Mouse (Mus musculus) erythroblast, adult 5-6 weeks (primary cell): Measurements from ENCODE around the gene Ttc9. TPM values are rescaled to one million over a fixed set of nuclear protein-coding genes. Genes with fewer than 3 reads are reported as not detected.

ENCODE experiments used
- ATAC-seq: replicated peaks from 2 replicates; pipeline ENCODE4 v1.8.0; 2016; ENCODE audit warnings: moderate number of reproducible peaks, mild to moderate bottlenecking, moderate TSS enrichment, inconsistent platforms; ENCODE audit not compliant: poor library complexity, low FRiP score, severe bottlenecking
- total RNA-seq, 2 experiments: library from RNA; stranded (forward) in 1 of 2; stranded (reverse) in 1 of 2; fragments of 150-400 nt in 1 of 2; fragments of 200-764, 138-1000 nt in 1 of 2; gene quantifications; 2 replicates each; pipeline versions ENCODE4 v1.2.3 to v1.2.4; 2015 to 2017; ENCODE audit warnings: low replicate concordance in 2 of 2

Ttc9 gene
- total RNA-seq (2015; ENCODE audit: low replicate concordance) (not detected in 2 replicates), total RNA-seq (2017; ENCODE audit: low replicate concordance) (not detected in 2 replicates)

- no peak for ATAC-seq
Observed at GRCm38 (mm10) chr12:81630915-81631660, at the start of gene Ttc9. Gene Ttc9 (plus strand): TSS chr12:81631249.

DNA sequence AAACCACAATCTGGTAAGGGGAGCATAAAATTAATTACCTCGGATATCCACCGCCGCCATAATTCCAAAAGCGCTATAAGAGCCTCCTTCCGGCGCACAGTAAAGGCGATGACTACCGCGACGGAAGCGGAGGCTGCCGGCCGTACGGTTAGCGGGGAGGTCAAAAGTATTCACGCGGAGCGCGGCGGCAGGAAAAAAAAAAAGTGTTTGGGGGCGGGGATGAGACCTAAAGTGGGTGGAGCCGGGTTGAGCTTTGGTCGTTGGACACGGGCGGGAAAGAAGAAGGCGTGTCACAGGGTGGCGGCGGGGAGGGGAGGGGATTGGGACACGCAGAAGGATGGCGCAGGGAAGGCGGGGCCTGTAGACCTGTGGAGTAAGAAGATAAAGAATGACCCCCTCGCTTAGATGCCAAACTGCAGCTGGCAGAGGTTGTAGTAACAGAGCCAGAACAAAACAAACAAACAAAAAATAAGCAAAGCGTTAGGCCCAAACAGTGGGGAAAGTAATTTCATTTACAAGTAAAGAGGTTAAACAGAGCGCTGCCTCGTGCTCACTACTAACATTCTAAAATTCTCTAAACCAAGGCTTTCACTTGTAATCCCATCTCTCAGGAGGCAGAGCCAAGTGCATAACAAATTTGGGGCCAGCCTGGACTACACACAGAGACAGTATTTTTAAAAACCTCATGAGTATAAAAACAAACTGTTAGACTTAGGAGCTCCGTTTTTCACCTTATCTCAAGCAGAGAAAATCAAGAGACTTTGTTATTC is 36.0 kb upstream of the Ttc9 start, which contains the start of gene Med6:
Gene Med6, minus strand, starts transcription at position 107 of the 770 bp plus-strand sequence.
- peak; percentile 98 for ATAC-seq

- 0 out of 2 replicates have a peak, but pooled peaks have one; percentile 26 for ATAC-seq
Observed at GRCm38 (mm10) chr12:81596547-81597262, 34.3 kb upstream of the Ttc9 start.

DNA sequence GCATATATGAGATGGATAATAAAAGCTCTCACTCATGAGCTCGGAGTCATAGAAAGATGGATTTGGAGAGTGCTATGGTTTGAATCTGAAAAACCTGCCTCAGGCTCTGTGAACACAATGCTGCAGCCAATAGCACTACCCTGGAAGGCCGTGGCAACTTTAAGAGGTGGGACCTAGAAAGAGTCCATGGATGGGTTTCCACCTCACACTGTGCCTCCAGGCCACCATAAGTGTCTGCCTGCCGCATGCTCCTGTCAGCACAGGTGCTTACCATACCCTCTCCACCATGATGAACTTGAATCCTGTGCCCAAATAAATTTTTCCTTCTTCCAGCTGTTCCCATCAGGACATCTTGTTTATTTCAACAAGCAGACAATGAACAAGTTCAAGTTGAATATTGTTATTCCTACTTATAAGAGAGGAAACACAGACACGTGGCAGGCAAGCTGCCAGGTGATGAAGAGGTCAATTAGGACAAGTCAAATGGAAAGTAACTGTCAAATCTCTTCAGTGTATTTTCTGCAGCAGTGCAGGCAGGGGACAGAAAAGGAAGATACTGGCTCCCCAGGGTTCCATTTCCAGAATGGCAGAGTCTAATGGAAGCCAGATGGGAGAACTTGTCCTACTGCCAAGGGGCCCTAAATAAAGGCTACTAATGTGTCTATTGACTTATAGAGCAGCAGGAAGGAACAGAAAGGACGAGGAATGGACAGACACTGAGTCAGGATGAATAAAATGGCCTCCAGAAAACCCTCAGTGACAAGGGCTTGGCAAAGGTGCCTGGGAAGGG is 25.9 kb upstream of the Ttc9 start:
- ATAC-seq, result no peak

DNA sequence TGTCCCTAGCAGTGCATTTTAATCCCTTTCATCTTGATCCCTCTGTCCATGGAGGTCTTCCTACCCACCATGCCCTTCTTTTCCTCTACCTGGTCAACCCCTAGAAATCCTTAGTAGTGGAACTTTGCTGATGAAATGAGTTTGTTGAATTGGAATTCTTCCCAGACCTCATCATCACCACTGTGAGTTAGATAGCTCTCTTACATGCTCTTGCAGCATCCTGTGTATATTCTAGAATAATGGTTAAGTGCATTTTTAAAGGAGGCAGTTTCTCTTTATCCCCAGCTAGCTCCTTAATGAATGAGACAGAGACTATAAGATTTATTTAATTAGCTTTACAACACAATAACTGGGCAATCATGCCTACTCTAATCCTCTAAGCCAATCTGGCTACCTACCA is 21.6 kb upstream of the Ttc9 start:
- no peak for ATAC-seq

GRCm38 (mm10) chr12:81615807-81616206 is 15.2 kb upstream of the Ttc9 start:
- no peak for ATAC-seq

GRCm38 (mm10) chr12:81616980-81617379 is 14.1 kb upstream of the Ttc9 start:
- no peak for ATAC-seq

- ATAC-seq, result 0 out of 2 replicates have a peak, but pooled peaks have one; percentile 61
Observed at GRCm38 (mm10) chr12:81619302-81619701, 11.7 kb upstream of the Ttc9 start.

GRCm38 (mm10) chr12:81623377-81623776 is 7.7 kb upstream of the Ttc9 start:
- no peak for ATAC-seq

DNA sequence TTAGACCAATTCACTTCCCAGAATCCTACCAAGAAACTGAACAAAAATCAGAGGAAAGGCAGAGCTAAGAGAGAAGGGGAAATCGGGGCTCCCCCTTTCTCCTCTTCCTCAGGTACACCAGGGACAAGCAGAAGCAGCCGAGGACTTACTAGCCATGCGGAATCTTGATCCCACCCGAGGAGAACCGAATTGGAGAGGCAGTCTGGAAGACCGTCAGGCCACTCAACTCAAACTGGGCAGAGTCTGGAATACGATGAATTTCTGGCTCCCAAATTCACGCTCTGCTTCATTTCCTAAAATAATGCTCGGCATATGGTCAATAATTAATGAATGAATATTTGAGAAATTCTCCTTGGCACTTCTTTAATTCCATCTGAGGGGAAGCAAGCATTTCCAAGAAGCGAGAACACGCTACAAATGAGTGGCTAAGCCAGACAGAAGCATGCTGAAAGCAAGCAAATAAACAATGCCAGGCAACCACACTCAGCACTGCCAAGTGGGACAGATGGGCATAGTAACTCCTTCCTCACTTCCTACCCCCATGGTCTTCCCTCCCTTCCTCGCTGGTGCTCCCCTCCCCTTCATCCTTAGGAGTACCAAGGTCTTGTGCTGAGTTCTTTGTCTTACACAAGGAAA is 4.7 kb upstream of the Ttc9 start:
- ATAC-seq, result no peak

GRCm38 (mm10) chr12:81627426-81627825 is 3.6 kb upstream of the Ttc9 start:
- ATAC-seq, result no peak

- ATAC-seq, result no peak
Observed at GRCm38 (mm10) chr12:81628091-81628490, 3.0 kb upstream of the Ttc9 start.

- no peak for ATAC-seq
Observed at GRCm38 (mm10) chr12:81630520-81630914, 532 bp upstream of the Ttc9 start.

DNA sequence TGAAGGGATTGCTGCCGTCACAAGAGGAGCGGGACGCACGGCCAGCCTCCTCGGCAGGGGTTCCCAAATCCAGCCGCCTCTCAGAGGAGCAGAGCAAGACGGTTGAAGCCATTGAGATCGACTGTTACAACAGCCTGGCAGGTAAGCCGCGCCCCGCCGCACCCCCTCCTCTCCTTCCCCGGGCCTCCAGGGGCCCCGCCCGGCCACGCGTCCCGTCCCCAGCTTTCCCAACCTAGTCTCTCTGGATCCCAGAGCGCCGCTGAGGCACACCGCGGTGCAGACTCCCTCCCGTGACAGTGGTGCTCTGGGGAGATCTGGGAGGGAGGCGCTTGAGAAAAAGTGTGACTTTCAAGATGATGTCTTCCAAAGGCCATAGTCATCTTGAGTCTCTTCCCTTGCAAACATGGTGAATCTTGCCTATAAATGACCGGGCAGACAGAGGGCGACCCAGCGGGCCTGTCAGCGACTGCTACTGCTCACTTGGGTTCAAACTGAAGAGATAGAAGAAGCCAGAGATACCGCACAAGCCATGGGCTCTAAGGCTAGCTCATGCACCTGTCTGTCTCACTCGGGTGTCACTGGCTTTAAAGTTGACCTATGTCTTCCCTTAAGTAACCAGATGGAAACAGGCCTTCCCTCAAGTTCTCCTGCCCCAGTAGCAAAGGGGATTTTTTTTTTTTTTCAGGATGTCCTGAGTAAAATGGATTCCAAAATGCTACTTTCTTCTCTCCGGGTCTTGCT is 782 bp downstream of the Ttc9 start:
- no peak for ATAC-seq

DNA sequence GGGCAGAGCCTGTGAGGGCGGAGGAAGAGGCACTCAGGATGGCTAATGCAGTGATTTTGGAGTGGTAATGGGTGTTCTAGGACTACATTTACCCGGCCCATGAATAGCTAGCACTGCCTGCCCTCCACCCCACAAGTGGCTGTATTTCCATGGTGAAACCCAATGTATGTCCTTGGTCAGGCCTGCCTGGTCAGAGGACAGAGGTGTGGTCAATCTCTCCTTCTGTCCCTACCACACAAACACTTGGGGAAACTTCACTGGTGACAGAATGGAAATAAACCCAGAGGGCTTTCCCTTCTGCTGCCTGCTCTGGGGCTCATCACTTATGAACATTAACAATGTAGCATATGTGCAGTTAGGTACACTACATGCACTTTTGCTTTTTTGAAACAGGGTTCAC is 2.2 kb downstream of the Ttc9 start:
- ATAC-seq, result no peak

DNA sequence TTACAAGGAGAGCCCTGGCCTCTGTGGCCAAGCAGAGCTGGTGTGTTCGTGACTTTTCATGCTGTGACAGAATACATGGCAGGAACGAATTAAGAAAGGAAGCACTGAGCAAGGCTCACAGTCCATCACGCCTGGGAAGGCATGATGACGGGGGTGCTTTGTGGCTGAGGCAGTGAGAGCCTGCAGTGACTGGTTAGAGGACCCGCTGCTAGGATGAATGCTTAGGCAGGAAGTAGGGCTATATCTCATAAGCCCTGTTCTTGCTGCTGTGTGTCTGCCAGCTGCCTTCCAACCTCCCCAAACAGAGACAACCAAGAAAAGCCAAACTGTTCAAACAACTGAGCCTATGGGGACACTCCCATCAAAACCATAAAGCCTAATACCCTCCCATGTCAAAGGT is 9.6 kb downstream of the Ttc9 start:
- ATAC-seq, result no peak

DNA sequence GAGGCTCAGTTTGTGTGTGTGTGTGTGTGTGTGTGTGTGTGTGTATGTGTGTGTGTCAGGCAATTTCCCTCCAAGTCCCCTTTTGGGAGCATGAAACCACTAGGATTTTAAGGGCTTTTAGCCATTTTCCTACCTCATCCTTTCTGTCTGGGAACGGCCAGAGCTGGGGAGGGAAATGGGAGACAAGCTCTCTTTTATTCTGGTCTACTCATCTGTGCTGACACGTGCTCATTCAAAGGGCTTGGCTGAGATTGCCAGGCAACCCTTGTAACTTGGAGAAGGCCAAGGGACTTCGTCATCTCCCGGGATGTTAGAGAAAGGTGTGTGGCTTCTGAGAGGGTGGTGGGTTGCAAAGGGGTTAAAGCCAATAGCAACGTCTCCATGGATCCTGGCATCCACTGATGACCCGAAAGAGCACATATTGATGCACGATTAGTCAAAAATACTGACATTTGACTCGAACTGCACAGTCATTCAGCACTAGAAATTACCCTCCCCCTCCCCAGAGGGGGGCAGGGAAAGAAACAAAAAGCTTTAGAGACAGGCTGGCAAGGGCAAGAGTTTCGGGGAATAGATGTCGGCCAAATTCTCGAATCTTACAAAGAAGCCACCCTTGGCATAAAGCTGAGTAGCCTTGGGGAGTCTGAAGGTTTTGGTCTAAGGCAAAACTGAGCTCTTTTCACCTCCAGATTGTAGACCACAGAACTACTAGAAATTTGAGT is 11.5 kb downstream of the Ttc9 start:
- no peak for ATAC-seq

GRCm38 (mm10) chr12:81646811-81647210 is 15.8 kb downstream of the Ttc9 start:
- no peak for ATAC-seq
